Mouse (Mus musculus) embryo, embryonic 10.5 days (tissue): ENCODE measurements at regions not wholly inside any gene's neighbourhood (a gene's known extent, or its start where the extent isn't known, plus 50 kb on each side); places are given as distances from the start of the nearest gene placed in this dataset.

Experiments
- DNase-seq: peaks from one replicate; pipeline ENCODE4 v3.0.0-alpha.2; 2015; ENCODE audit warnings: low spot score

GRCm38 (mm10) chr2:179263888-179264287 is 178.3 kb upstream of the Cdh4 start:
- no peak for DNase-seq

GRCm38 (mm10) chr2:179265436-179265835 is 176.8 kb upstream of the Cdh4 start:
- DNase-seq = no peak

- DNase-seq = no peak
Measured at GRCm38 (mm10) chr2:179277204-179277886, 164.9 kb upstream of the Cdh4 start.

GRCm38 (mm10) chr2:179277887-179278282 is 164.3 kb upstream of the Cdh4 start:
- DNase-seq = no peak

- no peak for DNase-seq
Measured at GRCm38 (mm10) chr2:179282276-179282675, 160.0 kb upstream of the Cdh4 start.

- DNase-seq = no peak
Measured at GRCm38 (mm10) chr2:179290394-179290793, 151.8 kb upstream of the Cdh4 start.

GRCm38 (mm10) chr2:179291046-179291563 is 151.1 kb upstream of the Cdh4 start:
- DNase-seq = no peak

- no peak for DNase-seq
Measured at GRCm38 (mm10) chr2:179291958-179292357, 150.3 kb upstream of the Cdh4 start.

GRCm38 (mm10) chr2:179292566-179292965 is 149.7 kb upstream of the Cdh4 start:
- peak; percentile 45 for DNase-seq

- no peak for DNase-seq
Measured at GRCm38 (mm10) chr2:179293114-179293513, 149.1 kb upstream of the Cdh4 start.

- peak; percentile 57 for DNase-seq
Measured at GRCm38 (mm10) chr2:179297057-179297456, 145.2 kb upstream of the Cdh4 start.

- no peak for DNase-seq
Measured at GRCm38 (mm10) chr2:179303765-179304164, 138.5 kb upstream of the Cdh4 start.

- DNase-seq = peak; percentile 77
Measured at GRCm38 (mm10) chr2:179307286-179307931, 134.8 kb upstream of the Cdh4 start.

GRCm38 (mm10) chr2:179307932-179308303 is 134.3 kb upstream of the Cdh4 start:
- DNase-seq = no peak

GRCm38 (mm10) chr2:179318046-179318445 is 124.2 kb upstream of the Cdh4 start:
- DNase-seq = no peak

- DNase-seq = no peak
Measured at GRCm38 (mm10) chr2:179325242-179325641, 117.0 kb upstream of the Cdh4 start.

GRCm38 (mm10) chr2:179332872-179333489 is 109.2 kb upstream of the Cdh4 start:
- peak; percentile 13 for DNase-seq

- no peak for DNase-seq
Measured at GRCm38 (mm10) chr2:179333587-179333986, 108.6 kb upstream of the Cdh4 start.

GRCm38 (mm10) chr2:179336235-179336634 is 106.0 kb upstream of the Cdh4 start:
- DNase-seq = peak; percentile 57

GRCm38 (mm10) chr2:179352676-179353075 is 89.6 kb upstream of the Cdh4 start:
- no peak for DNase-seq

GRCm38 (mm10) chr2:179354866-179355265 is 87.4 kb upstream of the Cdh4 start:
- DNase-seq = no peak

- no peak for DNase-seq
Measured at GRCm38 (mm10) chr2:179370882-179371546, 71.2 kb upstream of the Cdh4 start.

- DNase-seq = no peak
Measured at GRCm38 (mm10) chr2:179371553-179371952, 70.7 kb upstream of the Cdh4 start.
